Mouse (Mus musculus) cerebellum, postnatal 25 days (tissue): ENCODE data around the gene Gm5148.

Experiments used
- DNase-seq, 2 experiments: peaks; one replicate each; pipeline ENCODE4 v3.0.0; 2021; ENCODE audit warnings: mixed read lengths in 2 of 2

Gene Gm5148

DNA sequence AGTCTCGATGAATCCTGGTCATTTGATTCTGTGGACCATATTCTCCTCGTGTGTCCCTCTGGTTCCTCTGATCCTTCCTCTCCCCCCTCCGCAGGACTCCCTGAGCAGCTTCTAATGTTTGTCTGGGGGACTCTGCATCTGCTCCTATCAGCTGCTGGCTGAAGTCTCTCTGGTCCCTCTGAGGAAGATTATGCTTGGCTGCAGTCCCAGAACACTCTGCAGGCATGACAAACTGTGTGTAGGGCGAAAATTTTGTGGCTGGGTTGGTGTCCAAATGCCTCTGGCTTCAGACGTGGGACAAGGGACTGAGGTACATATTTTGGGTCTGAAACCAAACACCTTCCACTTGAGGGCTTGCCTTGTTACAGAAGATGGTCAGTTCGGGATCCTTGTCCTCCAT lies 13.1 kb upstream of the Gm5148 start:
- DNase-seq: peak; percentile 21 to 39

DNA sequence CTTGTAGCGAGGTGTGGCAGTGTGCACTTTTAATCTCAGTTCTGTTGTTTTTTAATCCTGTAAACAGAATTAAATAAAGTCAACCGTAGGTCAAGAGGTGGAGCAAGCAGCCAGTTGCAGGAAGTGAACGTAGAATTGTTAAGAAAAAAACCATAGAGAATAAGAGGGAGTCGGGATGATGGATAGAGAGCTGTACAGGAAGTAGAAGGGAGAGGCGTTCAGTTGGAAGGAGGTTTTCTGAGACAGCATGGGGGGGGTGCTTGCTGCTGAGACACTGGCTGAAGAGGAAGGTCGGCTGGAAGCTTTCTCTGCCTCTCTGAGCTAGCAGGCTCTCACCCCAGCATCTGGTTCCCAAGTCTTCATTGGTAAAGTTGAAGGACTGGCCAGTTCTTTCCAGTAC lies 10.9 kb upstream of the Gm5148 start:
- DNase-seq: no peak

DNA sequence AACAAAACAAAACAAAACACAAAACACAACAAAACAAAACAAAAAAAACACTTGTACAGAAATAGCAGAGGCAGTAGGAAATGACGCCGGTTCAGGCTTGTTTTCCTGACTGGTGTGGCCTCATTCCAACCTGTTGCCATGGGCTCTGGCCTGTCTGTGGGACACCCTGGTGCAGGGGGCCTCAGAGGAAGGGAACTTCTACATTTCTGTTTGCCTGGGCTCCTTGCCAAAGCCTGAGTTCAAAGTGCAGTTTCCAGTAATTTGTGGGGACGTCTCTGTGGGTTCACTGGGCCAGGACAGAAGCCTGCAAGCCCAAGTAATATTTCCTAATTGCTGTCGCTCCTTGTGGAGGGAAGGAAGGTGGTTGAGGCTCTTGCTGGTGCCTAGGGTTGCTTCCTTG lies 4.9 kb upstream of the Gm5148 start:
- peak in 1 of 2 experiments; percentile 21 for DNase-seq

DNA sequence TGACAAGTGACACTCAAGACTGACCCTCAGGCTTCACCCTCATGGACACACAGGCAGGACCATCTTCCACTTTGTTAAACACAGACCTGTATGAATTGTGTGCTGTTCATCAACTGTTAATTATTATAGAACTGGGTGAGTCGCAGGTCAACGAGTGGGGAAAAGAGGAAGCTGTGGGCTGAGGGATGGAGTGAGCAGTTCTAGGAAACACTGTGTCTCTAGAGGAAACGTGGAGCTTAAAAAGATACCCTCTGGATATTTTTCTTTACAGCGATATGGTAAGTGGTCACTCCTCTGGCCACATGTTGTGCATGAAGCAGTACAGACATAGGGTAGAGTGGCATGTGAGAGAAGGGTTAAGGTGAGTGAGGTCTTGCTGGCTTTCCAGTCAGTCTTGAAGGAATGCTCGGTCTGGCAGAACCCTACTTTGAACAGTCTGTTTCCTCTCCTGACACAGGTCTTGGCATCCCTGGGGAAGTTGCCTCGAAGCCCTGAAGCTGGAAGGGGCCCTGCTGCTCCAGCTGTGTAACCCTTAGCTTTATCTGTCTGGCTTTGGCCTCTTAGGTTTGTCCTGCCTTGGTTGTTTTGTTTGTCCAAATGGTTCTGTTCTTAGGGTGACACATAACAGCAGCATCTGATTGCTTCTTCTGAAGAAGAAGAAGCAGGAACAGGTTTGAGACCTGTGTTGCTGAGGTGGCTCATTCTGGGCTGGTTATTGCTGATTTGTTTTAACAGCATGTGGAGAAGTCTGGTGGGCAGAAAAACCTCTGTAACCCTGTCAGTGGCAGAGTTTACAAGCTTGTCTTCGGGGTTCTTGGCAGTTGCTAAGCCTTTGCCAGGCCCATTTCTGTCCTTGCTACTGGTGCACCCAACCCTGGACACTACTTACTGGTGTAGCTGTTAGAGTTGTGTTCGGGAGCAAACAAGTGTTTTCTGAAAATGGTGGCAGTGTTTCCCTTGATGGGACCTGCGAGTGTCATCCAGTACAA lies 4.1 kb upstream of the Gm5148 start:
- no peak for DNase-seq

DNA sequence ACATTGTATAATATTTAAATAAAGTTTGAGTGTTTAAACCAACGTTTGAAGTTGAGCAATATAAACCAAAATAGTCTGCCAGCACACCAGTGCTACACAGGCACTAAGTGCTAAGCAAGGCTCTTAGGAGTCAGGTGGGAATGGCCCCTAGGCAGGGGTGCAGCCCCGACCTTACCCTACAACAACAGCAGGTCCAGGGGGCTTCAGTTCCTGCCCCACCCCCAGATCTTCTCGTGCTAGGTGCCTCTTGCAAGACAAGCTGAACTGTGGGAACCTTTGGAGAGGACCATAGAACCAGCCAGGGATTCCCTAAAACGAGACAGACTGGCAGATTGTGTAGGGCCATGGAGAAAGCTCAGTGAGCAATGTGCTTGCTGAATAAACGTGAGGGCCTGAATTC lies 3.1 kb upstream of the Gm5148 start:
- DNase-seq: no peak

DNA sequence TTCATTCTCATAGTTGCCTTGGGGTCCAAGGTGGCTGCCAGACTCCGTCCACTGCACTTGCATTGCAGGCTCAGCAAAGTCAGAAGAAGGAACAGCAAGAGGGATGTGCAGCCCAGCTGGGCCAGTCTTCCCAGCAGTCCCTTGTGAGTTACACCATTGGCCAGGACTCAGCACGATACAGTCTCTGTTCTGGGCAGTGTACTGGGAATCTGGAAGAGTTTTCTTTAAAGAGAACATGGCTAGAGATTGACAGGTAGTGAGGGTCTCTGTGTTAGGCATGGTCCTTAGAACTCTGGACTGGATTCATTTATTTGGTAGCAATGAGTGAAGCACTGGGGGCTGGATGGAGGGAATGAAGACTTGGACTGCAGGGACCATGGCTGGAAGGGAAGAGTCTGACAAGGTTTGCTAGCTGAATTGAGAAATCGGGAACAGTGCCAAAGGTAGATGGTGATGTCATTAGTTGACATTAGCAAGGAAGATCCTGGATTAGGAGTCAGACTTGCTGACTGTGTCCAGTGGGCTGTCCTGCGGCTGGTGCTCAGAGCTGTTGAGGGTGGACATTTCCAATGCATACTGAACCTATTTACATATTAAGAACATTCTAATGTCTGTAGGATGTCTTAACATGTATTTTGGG lies 2.3 kb upstream of the Gm5148 start:
- no peak for DNase-seq

DNA sequence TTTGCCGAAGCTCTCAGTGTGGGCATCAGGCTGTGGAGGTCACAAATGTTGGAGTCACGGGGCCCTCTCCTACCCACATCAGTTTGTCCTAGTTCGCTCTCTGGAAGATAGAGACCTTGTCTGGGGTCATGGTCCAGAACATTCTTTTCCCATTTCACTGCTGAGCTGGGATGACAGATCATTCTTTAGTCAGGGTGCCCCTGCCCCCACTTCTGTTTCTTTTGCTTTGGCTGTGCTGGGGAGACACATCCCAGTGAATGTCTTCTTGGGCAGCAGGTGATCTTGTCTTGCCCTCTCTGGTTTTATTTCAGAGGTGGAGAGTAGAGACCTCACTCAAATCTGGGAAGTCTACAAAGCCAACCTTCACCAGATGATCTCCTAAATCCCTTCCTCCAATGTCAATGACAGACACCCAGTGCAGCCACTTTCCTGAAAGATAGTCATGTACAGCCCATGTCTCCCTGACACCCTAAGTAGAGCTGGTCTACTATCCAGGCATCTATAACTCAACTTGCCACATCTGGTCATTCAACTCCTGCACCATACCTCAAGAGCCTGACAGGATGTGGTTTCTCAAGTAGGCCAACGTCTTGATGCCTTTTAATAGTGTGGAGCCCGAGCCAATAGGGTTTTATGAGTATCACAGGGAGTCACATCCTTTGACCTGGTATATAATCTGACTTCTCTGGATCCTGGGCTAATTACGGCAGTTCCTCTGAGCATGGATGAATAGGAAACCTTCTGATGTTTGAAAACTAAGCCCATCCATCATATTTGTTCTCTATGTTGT lies 851 bp upstream of the Gm5148 start:
- no peak for DNase-seq

DNA sequence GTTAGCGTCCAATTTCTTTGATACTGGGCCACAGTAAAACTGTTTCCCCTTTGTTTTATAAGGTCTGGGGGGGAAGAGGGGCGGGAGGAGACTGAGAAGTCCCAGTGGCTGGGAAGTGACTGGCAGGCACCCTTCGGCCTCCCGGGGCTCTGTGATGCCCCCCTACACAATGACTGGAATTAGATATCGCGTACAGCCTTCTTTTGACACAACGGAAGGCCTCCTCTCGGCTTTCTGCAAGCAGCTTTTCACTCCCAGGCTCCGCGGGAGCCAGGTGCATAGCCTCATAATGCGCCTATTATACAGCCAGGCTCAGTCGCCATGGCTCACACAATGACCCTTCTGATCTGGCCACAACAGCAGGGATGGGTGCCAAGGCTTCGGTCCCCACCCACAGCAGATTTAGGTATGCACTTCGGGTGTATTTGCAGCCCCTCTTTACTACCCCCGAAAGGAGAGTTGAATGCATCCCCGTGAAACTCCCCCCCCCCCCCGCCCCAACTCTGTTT lies 574 bp downstream of the Gm5148 start:
- no peak for DNase-seq

DNA sequence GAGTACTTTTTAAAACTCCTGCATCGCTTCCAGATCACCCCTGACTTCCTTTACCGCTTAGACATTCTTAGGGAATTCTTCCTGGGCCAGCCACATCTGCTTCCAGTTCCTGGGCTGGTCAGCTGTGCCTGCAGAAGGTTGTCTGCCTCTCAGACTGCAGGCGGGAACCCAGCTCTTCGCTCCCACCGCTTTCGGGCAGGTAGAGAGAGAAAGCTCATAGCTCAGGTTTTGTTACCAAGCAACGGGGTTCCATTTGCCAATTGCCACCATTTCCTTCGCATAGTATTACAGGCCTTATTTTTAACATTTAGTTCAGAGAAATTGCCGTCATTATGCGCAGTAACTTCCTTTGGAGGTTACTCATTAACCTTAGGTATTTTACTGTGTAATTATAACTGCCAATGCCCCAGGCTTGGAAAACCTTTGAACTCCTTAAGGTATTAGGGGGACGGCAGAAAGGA lies 1.2 kb downstream of the Gm5148 start:
- peak; percentile 21 to 29 for DNase-seq

DNA sequence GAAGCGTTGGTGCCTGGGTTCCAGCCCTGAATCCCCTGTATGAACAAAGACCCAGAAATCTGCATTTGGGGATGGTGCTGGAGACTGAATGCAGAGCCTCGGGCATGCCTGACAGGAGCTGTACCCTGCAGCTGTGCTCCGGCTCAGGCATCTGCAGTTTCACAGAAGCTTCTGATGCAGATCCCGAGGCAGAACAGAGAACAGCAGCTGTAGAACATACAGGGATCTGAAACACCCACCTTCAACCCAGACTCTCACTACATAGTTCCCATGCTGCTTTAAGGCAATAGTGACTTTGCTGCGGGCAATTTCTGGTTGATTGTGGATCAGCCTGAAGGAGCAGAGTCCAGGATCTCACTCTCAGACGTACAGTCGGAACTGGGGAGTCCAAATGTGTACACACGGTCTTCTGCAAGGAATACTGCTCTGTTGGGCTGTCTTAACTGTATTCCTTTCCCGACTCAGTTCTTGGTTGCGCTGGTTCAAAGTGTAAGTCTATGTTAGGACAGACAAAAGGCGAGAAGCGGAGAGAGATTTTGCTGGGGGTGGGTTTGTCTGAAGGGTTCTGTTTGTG lies 1.7 kb downstream of the Gm5148 start:
- DNase-seq: no peak

DNA sequence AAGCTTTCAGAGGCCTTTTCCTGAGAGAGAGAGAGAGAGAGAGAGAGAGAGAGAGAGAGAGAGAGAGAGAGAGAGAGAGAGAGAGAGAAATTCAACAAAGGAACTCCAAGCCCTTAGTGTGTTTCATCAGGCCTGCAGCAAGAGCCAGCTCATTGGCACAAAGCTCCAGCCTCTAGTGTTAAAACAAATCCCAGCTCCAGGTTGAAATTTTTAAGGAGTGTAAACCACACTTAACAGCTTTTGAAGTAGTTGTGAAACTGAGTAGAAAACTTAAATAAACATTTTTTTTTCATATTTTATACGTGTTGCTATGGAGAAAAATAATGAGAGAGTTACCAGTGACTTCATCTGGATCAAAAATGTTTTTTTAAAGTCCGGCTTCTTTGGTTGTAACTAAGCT lies 7.3 kb downstream of the Gm5148 start:
- no peak for DNase-seq

DNA sequence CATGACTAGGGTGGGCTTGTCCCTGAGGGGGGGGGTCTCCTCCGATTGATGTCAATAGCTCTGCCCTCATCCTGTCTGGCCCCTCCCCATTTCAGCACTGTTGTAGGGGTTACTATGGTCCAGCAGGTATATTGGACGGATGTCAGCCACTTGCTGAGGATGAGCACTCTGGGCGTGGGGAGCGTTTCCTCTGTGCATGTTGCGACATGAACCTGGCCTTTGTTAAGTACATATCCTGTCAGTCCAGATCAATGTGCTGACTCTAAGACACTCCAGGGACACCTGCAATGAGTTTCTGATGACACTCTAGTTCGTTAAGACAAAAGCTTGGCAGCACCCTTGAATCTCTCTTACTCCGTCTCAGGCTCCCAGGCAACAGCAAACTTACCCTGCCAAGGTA lies 8.6 kb downstream of the Gm5148 start:
- no peak for DNase-seq

DNA sequence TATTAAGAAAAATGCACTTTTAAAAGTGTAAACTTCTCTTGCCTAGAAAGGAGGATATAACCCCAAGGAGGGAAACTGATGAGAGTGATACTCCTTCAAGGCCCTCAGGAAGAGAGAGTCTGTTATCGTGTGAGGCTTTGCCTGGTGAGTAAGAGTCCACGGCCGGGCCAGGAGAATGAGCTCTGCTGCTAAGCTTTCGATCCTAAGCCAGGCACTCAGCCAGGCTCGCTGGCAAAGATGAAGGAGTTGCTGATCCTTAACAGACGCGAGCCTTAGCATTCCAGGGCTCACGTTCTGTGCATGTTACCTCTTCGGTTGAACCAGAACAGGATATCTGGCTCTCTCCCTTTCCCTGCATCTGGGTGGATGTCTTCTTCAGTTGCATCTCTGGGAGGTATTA lies 11.8 kb downstream of the Gm5148 start:
- peak; percentile 77 to 87 for DNase-seq

DNA sequence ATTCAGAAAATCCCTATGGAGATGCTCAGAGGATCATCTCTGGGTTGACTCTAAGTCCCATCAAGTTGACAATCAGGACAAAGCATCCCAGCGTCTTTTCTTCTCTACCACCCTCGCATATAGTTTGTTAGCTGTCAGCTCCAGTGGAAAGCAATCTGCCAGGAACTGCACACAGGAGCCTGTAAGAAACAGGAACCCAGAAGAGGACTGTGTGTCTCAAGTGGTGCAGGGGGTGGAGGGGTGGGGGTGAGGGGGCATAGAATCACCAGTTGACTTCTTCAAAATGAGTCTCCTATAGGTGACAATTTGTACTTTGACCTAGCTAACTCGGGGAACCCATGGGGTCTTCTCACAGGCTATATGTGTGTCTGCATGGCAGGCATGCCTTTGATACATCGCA lies 12.7 kb downstream of the Gm5148 start:
- no peak for DNase-seq

DNA sequence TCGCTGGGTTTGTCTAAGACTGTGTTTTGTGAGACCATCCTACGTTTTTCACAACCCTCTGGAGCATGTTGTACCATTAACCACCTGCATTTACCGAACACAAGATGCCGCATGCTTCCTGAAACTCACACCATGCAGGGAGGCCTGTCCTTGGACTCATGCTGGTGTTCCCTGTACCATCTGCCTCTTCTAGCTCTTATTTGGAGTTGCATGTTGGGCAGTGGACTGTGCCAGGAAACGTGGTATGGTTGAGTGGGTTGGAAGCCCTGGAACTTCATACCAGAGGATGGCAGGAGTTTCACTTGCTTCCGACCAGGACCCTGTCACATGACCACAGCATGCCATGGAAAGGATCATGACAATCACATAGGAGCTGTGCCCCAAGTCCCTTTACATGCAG lies 16.5 kb downstream of the Gm5148 start:
- peak; percentile 36 to 55 for DNase-seq

DNA sequence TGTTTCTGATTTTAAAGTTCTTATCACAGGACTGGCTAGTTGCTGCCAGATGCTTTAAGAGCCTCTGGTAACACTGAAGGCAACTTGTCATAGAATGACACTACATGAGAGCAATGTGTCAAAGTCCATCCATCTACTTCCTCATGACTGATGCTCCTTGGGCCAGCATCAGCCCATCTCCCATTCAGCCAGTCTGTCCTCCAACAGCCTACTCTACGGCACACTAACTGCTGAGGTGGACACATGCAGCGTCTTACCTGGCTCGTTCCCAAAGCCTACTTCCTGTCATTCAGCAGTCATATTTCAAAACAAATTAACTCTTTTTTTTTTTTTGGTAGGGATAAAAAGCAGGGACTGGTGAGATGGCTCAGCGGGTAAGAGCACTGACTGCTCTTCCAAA lies 17.9 kb downstream of the Gm5148 start:
- DNase-seq: no peak

DNA sequence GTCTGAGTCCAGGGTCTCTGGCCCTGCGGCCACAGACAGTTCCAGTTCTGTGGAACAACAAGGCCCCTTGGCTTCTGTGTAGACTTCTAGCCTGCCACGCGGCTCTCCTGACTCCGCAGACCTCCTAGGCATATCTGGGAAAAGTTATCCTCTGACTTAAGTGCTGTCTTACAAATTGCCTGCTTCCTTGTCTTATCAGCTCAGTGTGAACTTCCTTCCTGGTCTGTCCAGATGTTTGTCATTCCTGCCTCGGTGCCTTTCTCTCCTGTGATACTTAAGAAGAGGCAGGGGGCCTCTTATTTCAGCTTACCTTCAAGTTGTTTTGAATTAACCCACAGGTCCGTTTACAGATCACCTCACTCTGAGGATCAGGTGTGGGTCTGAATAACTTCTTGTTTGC lies 18.9 kb downstream of the Gm5148 start:
- DNase-seq: no peak

DNA sequence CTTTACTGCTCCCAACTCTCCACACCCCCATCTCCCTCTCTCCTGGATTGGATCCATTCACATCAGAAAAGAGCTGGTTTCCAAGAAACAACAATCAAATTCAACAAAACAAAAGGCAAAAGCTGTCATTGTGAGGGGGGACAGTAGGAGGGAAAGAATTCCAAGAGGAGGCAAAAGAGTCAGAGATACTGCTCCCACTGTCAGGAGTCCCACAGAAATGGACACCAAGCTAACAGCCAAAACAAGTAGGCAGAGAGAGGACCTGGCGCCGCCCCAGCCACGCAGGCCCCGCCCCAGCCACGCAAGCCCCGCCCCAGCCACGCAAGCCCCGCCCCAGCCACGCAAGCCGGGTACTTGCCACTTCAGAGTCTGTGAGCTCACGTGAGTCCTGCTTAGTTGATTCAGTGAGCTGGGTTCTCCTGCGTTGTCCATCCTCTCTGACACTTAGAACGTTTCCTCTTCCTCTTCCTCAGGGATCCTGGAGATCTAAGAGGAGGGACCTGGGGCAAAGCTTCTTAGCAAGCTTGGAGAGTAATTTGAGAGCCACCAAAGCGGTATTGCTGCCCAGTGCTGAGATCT lies 19.5 kb downstream of the Gm5148 start:
- peak in 1 of 2 experiments; percentile 31 for DNase-seq

DNA sequence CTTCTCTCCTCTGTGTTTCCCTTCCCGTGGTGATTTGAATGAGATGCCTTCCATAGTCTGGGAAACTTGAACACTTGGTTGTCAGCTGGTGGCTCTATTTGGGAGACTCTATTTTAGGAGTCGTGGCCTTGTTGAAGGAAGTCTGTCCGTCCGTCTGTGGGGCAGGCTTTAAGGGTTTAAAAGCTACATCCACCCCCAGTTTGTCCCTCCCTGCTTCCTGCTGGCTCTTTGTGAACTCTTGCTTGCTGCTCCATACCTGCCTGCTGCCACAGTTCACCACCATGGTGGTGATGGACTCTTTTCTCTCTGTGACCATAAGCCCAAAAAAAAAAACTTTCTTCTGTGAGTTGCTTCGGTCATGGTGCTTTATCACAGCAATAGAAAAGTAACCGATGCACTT lies 21.2 kb downstream of the Gm5148 start:
- no peak for DNase-seq

DNA sequence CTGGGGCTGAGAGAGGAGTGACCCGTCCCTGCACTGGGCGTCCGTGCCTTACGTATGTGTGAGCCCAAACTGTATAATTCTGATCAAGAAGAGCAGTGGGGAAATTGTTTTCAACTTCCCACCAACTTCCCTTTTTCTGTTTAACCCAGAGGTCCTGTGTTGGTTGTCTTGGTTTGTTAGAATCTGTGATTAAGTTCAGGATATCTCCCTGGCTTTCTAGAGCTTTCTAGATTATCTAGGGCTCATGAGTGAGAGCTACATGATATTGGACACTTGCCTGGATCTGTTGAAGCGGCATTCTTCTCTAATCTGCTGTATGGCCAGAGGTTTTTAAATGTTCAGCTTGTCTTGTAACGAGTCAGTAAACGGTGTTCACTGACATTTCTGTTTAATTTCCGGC lies 30.7 kb downstream of the Gm5148 start:
- DNase-seq: no peak

DNA sequence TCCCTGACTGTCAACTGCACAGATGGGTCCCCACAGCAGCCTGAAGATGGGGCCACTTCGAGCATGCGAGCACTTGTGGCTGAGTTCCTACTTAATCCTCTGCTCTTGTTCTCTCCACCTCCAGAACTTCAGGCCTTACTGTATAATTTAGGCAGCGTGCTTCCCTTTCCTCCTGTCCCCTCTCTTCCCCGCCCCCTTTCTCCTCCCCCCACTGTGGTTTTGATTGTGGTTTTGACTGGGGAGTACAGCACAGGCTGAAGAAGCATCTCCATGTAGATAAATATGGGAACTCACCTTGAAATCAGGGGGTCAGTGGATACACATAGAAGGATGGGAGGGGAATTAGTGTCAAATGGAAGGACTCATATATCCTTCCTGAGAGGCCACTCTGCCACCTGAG lies 31.3 kb downstream of the Gm5148 start:
- no peak for DNase-seq
